7 mouse cellular contexts compared by ENCODE assay signal in genomic region chr9:120929081-120929480, GRCm38 (mm10). TPM values are rescaled to one million over a fixed set of nuclear protein-coding genes. Genes with fewer than 3 reads are reported as not detected.
DNase-seq lines count a peak whose midpoint lies in the region; ATAC-seq and TF ChIP-seq lines count a peak whose summit lies in the region.

Gene Ctnnb1, plus strand, starts transcription at chr9:120929216.

- TF ChIP-seq RAD21 in CH12.LX (IDR thresholded peaks at IDR 0.05; ENCODE audit: low read depth, low read length) (no peak), MEL (IDR thresholded peaks at IDR 0.05; ENCODE audit: low read depth, low read length) (no peak)

- no peak within 1 kb of the TSS for H3K4me2 ChIP-seq in CH12.LX (ENCODE audit: insufficient read depth, low read depth, poor library complexity, severe bottlenecking)
- peak within 1 kb of the TSS; percentile 14; the same call in 1 of the 2 replicates for H3K4me2 ChIP-seq in forebrain, embryonic 15.5 days (replicated peaks)
- no peak within 1 kb of the TSS for H3K4me2 ChIP-seq in hindbrain, embryonic 11.5 days (replicated peaks; ENCODE audit: low read depth, low read length)
- H3K4me2 ChIP-seq in liver, embryonic 13.5 days: no peak within 1 kb of the TSS

- H3K4me1 ChIP-seq in CH12.LX (ENCODE audit: control insufficient read depth in 1 of 2, insufficient read depth in 2 of 2) (peaks cover 0 to 5% of the 10 kb centered on the region in 2 experiments; a peak in 2 of 4 replicates), MEL (ENCODE audit: control insufficient read depth in 1 of 2, insufficient read depth in 2 of 2, low read length in 2 of 2) (peaks cover 0 to 4% of the 10 kb centered on the region in 2 experiments; a peak in 2 of 4 replicates)
- H3K4me1 ChIP-seq in forebrain, embryonic 15.5 days: peaks cover 10% of the 10 kb centered on the region
- no peaks in the 10 kb centered on the region for H3K4me1 ChIP-seq in hindbrain, embryonic 11.5 days (replicated peaks; ENCODE audit: control insufficient read depth, insufficient read depth, low read length)
- peaks cover 8% of the 10 kb centered on the region for H3K4me1 ChIP-seq in liver, embryonic 13.5 days (replicated peaks)

- TF ChIP-seq POLR2A in CH12.LX (IDR thresholded peaks at IDR 0.05; ENCODE audit: low read depth, low read length) (no peak), MEL (IDR thresholded peaks at IDR 0.05; ENCODE audit: control insufficient read depth in 1 of 2, insufficient read depth in 1 of 2, low read depth in 1 of 2, low read length in 2 of 2, poor library complexity in 1 of 2) (no peak)

- WGBS in forebrain, embryonic 15.5 days: 37% methylated on average over 11 of the region's 11 CpGs
- WGBS in hindbrain, embryonic 11.5 days: 77% methylated on average over 11 of the region's 11 CpGs
- 77% methylated on average over 11 of the region's 11 CpGs for WGBS in liver, embryonic 13.5 days (ENCODE audit: insufficient replicate concordance)

- H3K9me3 ChIP-seq in CH12.LX (replicated peaks; ENCODE audit: low read length) (no peaks in the 10 kb centered on the region), MEL (replicated peaks; ENCODE audit: insufficient read depth, low read length) (no peaks in the 10 kb centered on the region)
- H3K9me3 ChIP-seq in forebrain, embryonic 15.5 days: no peaks in the 10 kb centered on the region
- H3K9me3 ChIP-seq in hindbrain, embryonic 11.5 days (ENCODE audit: control insufficient read depth, low read length): no peaks in the 10 kb centered on the region
- H3K9me3 ChIP-seq in liver, embryonic 13.5 days (replicated peaks): no peaks in the 10 kb centered on the region

- TF ChIP-seq CTCF in CH12.LX (conservative IDR thresholded peaks at IDR 0.05 in 1 of 2, IDR thresholded peaks at IDR 0.05 in 1 of 2; ENCODE audit: low read depth in 2 of 2, low read length in 2 of 2) (no peak), MEL (IDR thresholded peaks at IDR 0.05 in 2 of 3, conservative IDR thresholded peaks at IDR 0.05 in 1 of 3; ENCODE audit: control insufficient read depth in 1 of 3, insufficient read depth in 1 of 3, low read depth in 2 of 3, low read length in 3 of 3, poor library complexity in 1 of 3, severe bottlenecking in 1 of 3) (no peak)

- in situ Hi-C loops in CH12.LX (cut with MboI; ENCODE audit: low pct_ligation_motif_present, low pct_unique_long_range_greater_than_20kb, low sequenced_read_pairs): no loop called here

- H3K4me3 ChIP-seq in CH12.LX (replicated peaks in 1 of 3; ENCODE audit: low read depth in 2 of 3, low read length in 2 of 3, poor library complexity in 1 of 3) (no peak within 1 kb of the TSS), MEL (ENCODE audit: control insufficient read depth in 1 of 2, insufficient read depth in 1 of 2, low read depth in 2 of 2, low read length in 2 of 2) (no peak within 1 kb of the TSS)
- H3K4me3 ChIP-seq in forebrain, embryonic 15.5 days: 0 out of 2 replicates have a peak within 1 kb of the TSS, but pooled peaks have one; percentile 0
- no peak within 1 kb of the TSS for H3K4me3 ChIP-seq in hindbrain, embryonic 11.5 days (ENCODE audit: low read depth, low read length)
- no peak within 1 kb of the TSS for H3K4me3 ChIP-seq in liver, embryonic 13.5 days (replicated peaks)

- ATAC-seq in forebrain, embryonic 15.5 days (replicated peaks): no peak
- no peak for ATAC-seq in hindbrain, embryonic 11.5 days (ENCODE audit: low FRiP score)
- no peak for ATAC-seq in liver, embryonic 13.5 days (ENCODE audit: low read depth)

- H3K9ac ChIP-seq in CH12.LX (ENCODE audit: insufficient read depth, low read depth): no peak within 1 kb of the TSS
- H3K9ac ChIP-seq in MEL (ENCODE audit: control insufficient read depth, low read depth, low read length, poor library complexity, severe bottlenecking): no peak within 1 kb of the TSS
- H3K9ac ChIP-seq in forebrain, embryonic 15.5 days (replicated peaks): no peak within 1 kb of the TSS
- no peak within 1 kb of the TSS for H3K9ac ChIP-seq in hindbrain, embryonic 11.5 days (ENCODE audit: low read depth, low read length)
- no peak within 1 kb of the TSS for H3K9ac ChIP-seq in liver, embryonic 13.5 days

- DNase-seq in CH12.LX (ENCODE audit: extremely low read depth): no peak
- no peak for DNase-seq in MEL (ENCODE audit: low read depth, low spot score)
- no peak for DNase-seq in hindbrain, embryonic 11.5 days (ENCODE audit: low spot score)
- no peak for DNase-seq in liver, embryonic 13.5 days
- no peak for DNase-seq in c-Kit-positive CD71-positive TER-119-positive erythroid progenitor cells, embryonic 14.5 days (ENCODE audit: low spot score)
- no peak for DNase-seq in urinary bladder, postnatal 36 days (ENCODE audit: low spot score in 2 of 2)

- H3K27me3 ChIP-seq in CH12.LX (replicated peaks): no peaks in the 10 kb centered on the region
- H3K27me3 ChIP-seq in MEL (ENCODE audit: control insufficient read depth in 1 of 2, insufficient read depth in 2 of 2, low read length in 2 of 2): peaks cover 5 to 6% of the 10 kb centered on the region in 2 experiments
- no peaks in the 10 kb centered on the region for H3K27me3 ChIP-seq in forebrain, embryonic 15.5 days
- no peaks in the 10 kb centered on the region for H3K27me3 ChIP-seq in hindbrain, embryonic 11.5 days (ENCODE audit: control insufficient read depth, insufficient read depth, low read length)
- 0 out of 2 replicates have a peak, but pooled peaks cover 6% of the 10 kb centered on the region for H3K27me3 ChIP-seq in liver, embryonic 13.5 days

- no peak within 1 kb of the TSS for H3K27ac ChIP-seq in CH12.LX (ENCODE audit: insufficient read depth, low read depth)
- no peak within 1 kb of the TSS for H3K27ac ChIP-seq in MEL (ENCODE audit: control insufficient read depth, low read depth, low read length)
- peak within 1 kb of the TSS; percentile 57 for H3K27ac ChIP-seq in forebrain, embryonic 15.5 days (replicated peaks)
- H3K27ac ChIP-seq in hindbrain, embryonic 11.5 days (ENCODE audit: low read depth, low read length): no peak within 1 kb of the TSS
- no peak within 1 kb of the TSS for H3K27ac ChIP-seq in liver, embryonic 13.5 days

- H3K36me3 ChIP-seq in CH12.LX (replicated peaks in 1 of 2; ENCODE audit: control insufficient read depth in 1 of 2, insufficient read depth in 1 of 2, low read length in 1 of 2) (no peaks in the 10 kb centered on the region), MEL (ENCODE audit: control insufficient read depth in 1 of 2, insufficient read depth in 2 of 2, low read length in 2 of 2) (peaks cover 0 to 2% of the 10 kb centered on the region in 2 experiments; a peak in 2 of 4 replicates)
- no peaks in the 10 kb centered on the region for H3K36me3 ChIP-seq in forebrain, embryonic 15.5 days
- H3K36me3 ChIP-seq in hindbrain, embryonic 11.5 days (ENCODE audit: control insufficient read depth, insufficient read depth, low read length): no peaks in the 10 kb centered on the region
- no peaks in the 10 kb centered on the region for H3K36me3 ChIP-seq in liver, embryonic 13.5 days

- TF ChIP-seq EP300 in CH12.LX (IDR thresholded peaks at IDR 0.05; ENCODE audit: low read length) (no peak), MEL (IDR thresholded peaks at IDR 0.05; ENCODE audit: low read depth in 1 of 2, low read length in 2 of 2) (no peak)

- H3K79me2 ChIP-seq in CH12.LX (replicated peaks; ENCODE audit: control insufficient read depth, extremely low read depth, insufficient read depth, poor library complexity, severe bottlenecking) (peaks cover 6% of the 10 kb centered on the region), MEL (ENCODE audit: control insufficient read depth, insufficient read depth, low read length, poor library complexity) (peaks cover 7% of the 10 kb centered on the region)

- dilution Hi-C loops in CH12.LX (cut with MboI; ENCODE audit: extremely low pct_ligation_motif_present, extremely low pct_unique_long_range_greater_than_20kb, low sequenced_read_pairs): no loop called here

TF ChIP-seq in CH12.LX, 34 proteins besides CTCF, POLR2A, EP300 and RAD21 (continues in another document):
- no peak for TF ChIP-seq MEF2A (IDR thresholded peaks at IDR 0.05; ENCODE audit: borderline replicate concordance, low read depth, low read length)
- TF ChIP-seq USF1 (IDR thresholded peaks at IDR 0.05; ENCODE audit: low read depth, low read length): no peak
- no peak for TF ChIP-seq HCFC1 (IDR thresholded peaks at IDR 0.05; ENCODE audit: low read depth, low read length)
- TF ChIP-seq ETS1 (conservative IDR thresholded peaks at IDR 0.05; ENCODE audit: low read depth, low read length): no peak
- TF ChIP-seq E2F4 (IDR thresholded peaks at IDR 0.05; ENCODE audit: insufficient replicate concordance, low read depth, low read length): no peak
- no peak for TF ChIP-seq MAFK (IDR thresholded peaks at IDR 0.05; ENCODE audit: insufficient replicate concordance, low read length)
- no peak for TF ChIP-seq CHD1 (IDR thresholded peaks at IDR 0.05; ENCODE audit: low read depth, low read length)
- no peak for TF ChIP-seq RCOR1 (conservative IDR thresholded peaks at IDR 0.05; ENCODE audit: low read depth, low read length)
- TF ChIP-seq MXI1 (IDR thresholded peaks at IDR 0.05; ENCODE audit: low read depth, low read length): no peak
- TF ChIP-seq MAX (IDR thresholded peaks at IDR 0.05; ENCODE audit: low read length): no peak

TF ChIP-seq in MEL, 35 proteins besides CTCF, POLR2A, EP300 and RAD21 (continues in another document):
- TF ChIP-seq MXI1 (IDR thresholded peaks at IDR 0.05; ENCODE audit: low read depth, low read length) (no peak), USF2 (IDR thresholded peaks at IDR 0.05; ENCODE audit: borderline replicate concordance in 1 of 2, insufficient read depth in 1 of 2, low read depth in 1 of 2, low read length in 2 of 2) (no peak), GATA1 (IDR thresholded peaks at IDR 0.05; ENCODE audit: low read depth, low read length) (no peak), TBP (IDR thresholded peaks at IDR 0.05; ENCODE audit: low read depth, low read length) (no peak), TAL1 (IDR thresholded peaks at IDR 0.05; ENCODE audit: low read length) (no peak), MAX (IDR thresholded peaks at IDR 0.05; ENCODE audit: low read length) (no peak), POLR2AphosphoS2 (IDR thresholded peaks at IDR 0.05; ENCODE audit: low read length) (no peak), UBTF (IDR thresholded peaks at IDR 0.05; ENCODE audit: borderline replicate concordance, insufficient read depth, low read depth, low read length) (no peak), POLR2AphosphoS5 (IDR thresholded peaks at IDR 0.05; ENCODE audit: borderline replicate concordance, low read depth, low read length) (no peak), SMC3 (IDR thresholded peaks at IDR 0.05; ENCODE audit: low read depth, low read length) (no peak)

RNA-seq across cellular contexts. Expression of gene Ctnnb1, which starts in this region (rescaled TPM):
- total RNA-seq in CH12.LX (2012; rRNA removed): 197 and 212 TPM in 2 replicates
- total RNA-seq in CH12.LX (2014; rRNA removed): 361 and 383 TPM in 2 replicates
- 290 and 292 TPM in 2 replicates for polyA plus RNA-seq in CH12.LX (2012; ENCODE audit: insufficient read length, low read depth)
- 269 and 302 TPM in 2 replicates for total RNA-seq in MEL (2012; rRNA removed)
- polyA plus RNA-seq in MEL (2012; ENCODE audit: insufficient read depth in 1 of 2, insufficient read length in 2 of 2, low read depth in 1 of 2, low replicate concordance in 2 of 2, missing spikeins in 1 of 2): 100 to 1,000 TPM; 377 to 701 TPM
- 615 and 648 TPM in 2 replicates for polyA plus RNA-seq in forebrain, embryonic 15.5 days (2015; fragmentation: Nextera tagmentation; extraction: Ambion mirVana)
- 804 and 817 TPM in 2 replicates for polyA plus RNA-seq in hindbrain, embryonic 11.5 days (2014; fragmentation: Nextera tagmentation; extraction: Ambion mirVana)
- 103 and 119 TPM in 2 replicates for polyA plus RNA-seq in liver, embryonic 13.5 days (2015; fragmentation: Nextera tagmentation; extraction: Ambion mirVana)
